Mouse (Mus musculus): Measurements from ENCODE around the gene Far1. TPM values are rescaled to one million over a fixed set of nuclear protein-coding genes. Genes with fewer than 3 reads are reported as not detected.

Far1 gene
- polyA plus RNA-seq, 1 experiment from 2014 or later: 52.1 TPM

DNA sequence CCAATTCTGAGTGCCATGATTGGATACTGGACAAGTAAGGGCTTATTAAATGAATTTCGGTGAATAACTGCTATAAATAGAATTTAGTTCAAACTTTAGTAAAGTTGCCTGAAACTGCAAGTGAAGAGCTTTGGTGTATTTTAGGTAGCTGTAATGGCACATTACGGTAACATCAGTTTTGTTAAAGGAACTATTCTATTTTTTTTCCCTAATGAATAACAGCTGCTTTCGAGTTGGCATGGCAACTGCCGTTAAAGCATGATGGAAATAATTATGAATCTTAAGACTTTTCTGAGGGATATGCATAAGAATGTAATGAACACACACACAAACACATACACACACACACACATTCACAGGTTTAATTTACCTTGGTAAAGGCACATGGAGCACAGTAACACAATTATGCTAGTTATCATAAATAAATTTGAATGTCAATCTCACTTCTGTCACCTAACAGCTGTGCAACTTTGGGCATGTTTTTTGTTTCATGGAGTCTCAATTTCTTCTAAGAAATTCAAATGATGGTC lies 8.1 kb upstream of the Far1 start:
- Histone ChIP-seq H3K4me3 (ENCODE audit: low read depth, low read length) (no peak overlapping the region), H3K27ac (ENCODE audit: low read depth, low read length) (no peak overlapping the region), H3K9ac (ENCODE audit: low read depth, low read length) (no peak overlapping the region), H3K9me3 (replicated peaks; ENCODE audit: control insufficient read depth, low read length) (no peaks in the 10 kb centered on the region), H3K36me3 (ENCODE audit: control insufficient read depth, insufficient read depth, low read length) (no peaks in the 10 kb centered on the region), H3K4me1 (ENCODE audit: control insufficient read depth, insufficient read depth, low read length) (no peaks in the 10 kb centered on the region), H3K27me3 (ENCODE audit: control insufficient read depth, insufficient read depth, low read length) (no peaks in the 10 kb centered on the region), H3K4me2 (no peak overlapping the region)
- 83% methylated on average over 4 of the region's 4 CpGs for WGBS (ENCODE audit: insufficient replicate concordance)
- ATAC-seq (replicated peaks; ENCODE audit: insufficient number of reproducible peaks, low FRiP score, low TSS enrichment): no peak

DNA sequence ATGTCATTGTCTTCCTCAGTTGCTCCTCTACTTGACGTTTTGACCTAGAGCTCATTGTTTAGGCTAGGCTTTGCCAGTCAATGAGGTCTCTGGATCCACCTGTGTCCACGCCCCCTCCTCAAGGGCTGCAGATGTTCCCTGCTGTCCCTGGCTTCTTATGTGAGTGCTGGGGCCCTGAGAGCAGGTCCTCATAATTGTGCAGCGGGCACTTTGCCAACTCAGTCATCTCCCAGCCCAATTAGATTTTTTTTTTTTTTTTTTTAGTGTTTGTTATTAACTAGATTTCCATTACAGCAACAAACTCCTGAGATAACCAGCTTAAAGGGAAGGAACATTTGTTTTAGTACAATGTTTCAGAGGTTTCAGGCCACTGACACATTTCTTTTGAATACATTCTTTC lies 5.8 kb upstream of the Far1 start:
- Histone ChIP-seq H3K27ac (ENCODE audit: low read depth, low read length) (no peak overlapping the region), H3K27me3 (ENCODE audit: control insufficient read depth, insufficient read depth, low read length) (no peaks in the 10 kb centered on the region), H3K36me3 (ENCODE audit: control insufficient read depth, insufficient read depth, low read length) (no peaks in the 10 kb centered on the region), H3K4me1 (ENCODE audit: control insufficient read depth, insufficient read depth, low read length) (0 out of 2 replicates have a peak, but pooled peaks cover 3% of the 10 kb centered on the region), H3K4me2 (no peak overlapping the region), H3K9me3 (replicated peaks; ENCODE audit: control insufficient read depth, low read length) (no peaks in the 10 kb centered on the region), H3K9ac (ENCODE audit: low read depth, low read length) (no peak overlapping the region), H3K4me3 (ENCODE audit: low read depth, low read length) (no peak overlapping the region)
- no peak for ATAC-seq (replicated peaks; ENCODE audit: insufficient number of reproducible peaks, low FRiP score, low TSS enrichment)
- WGBS (ENCODE audit: insufficient replicate concordance): 53% methylated on average over 3 of the region's 3 CpGs

DNA sequence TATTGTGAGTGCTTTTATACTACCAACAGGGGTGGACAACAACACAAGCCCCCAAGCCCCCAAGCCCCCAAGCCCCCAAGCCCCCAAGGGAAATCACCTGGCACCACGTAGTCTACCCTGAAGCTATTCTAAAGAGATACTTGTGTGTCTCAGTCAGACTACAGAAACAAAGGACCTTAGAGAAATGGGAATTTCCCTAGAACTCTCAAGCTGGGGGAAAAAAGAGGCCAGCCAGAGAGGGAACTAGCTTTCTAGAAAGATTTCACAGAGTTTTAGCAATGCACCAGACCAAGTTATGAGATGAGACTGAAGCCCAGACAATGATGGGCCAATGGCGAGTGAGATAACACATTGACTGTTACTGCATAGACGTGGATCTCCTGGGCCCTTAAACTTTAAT lies 2.2 kb upstream of the Far1 start:
- no peak for ATAC-seq (replicated peaks; ENCODE audit: insufficient number of reproducible peaks, low FRiP score, low TSS enrichment)
- WGBS (ENCODE audit: insufficient replicate concordance): 70% methylated on average over 3 of the region's 3 CpGs

GRCm38 (mm10) chr7:113512527-113513285 lies 928 bp upstream of the Far1 start:
- peak overlapping the region; percentile 50 for H3K27ac ChIP-seq (ENCODE audit: low read depth, low read length)
- H3K27me3 ChIP-seq (ENCODE audit: control insufficient read depth, insufficient read depth, low read length): no peaks in the 10 kb centered on the region
- H3K36me3 ChIP-seq (ENCODE audit: control insufficient read depth, insufficient read depth, low read length): no peaks in the 10 kb centered on the region
- peak overlapping the region; percentile 88 for H3K9ac ChIP-seq (ENCODE audit: low read depth, low read length)
- H3K9me3 ChIP-seq (replicated peaks; ENCODE audit: control insufficient read depth, low read length): no peaks in the 10 kb centered on the region
- WGBS (ENCODE audit: insufficient replicate concordance): 11% methylated on average over 20 of the region's 20 CpGs
- H3K4me2 ChIP-seq: peak overlapping the region; percentile 95
- ATAC-seq (replicated peaks; ENCODE audit: insufficient number of reproducible peaks, low FRiP score, low TSS enrichment): no peak; the same call in 1 of the 2 replicates
- H3K4me1 ChIP-seq (ENCODE audit: control insufficient read depth, insufficient read depth, low read length): peaks cover 10% of the 10 kb centered on the region; the same call in 1 of the 2 replicates
- H3K4me3 ChIP-seq (ENCODE audit: low read depth, low read length): peak overlapping the region; percentile 99

More for the DNA sequence above, 2.2 kb upstream of the Far1 start:
- Histone ChIP-seq H3K4me1 (ENCODE audit: control insufficient read depth, insufficient read depth, low read length) (peaks cover 10% of the 10 kb centered on the region; the same call in 1 of the 2 replicates), H3K36me3 (ENCODE audit: control insufficient read depth, insufficient read depth, low read length) (no peaks in the 10 kb centered on the region), H3K4me2 (no peak overlapping the region), H3K9me3 (replicated peaks; ENCODE audit: control insufficient read depth, low read length) (no peaks in the 10 kb centered on the region), H3K9ac (ENCODE audit: low read depth, low read length) (no peak overlapping the region), H3K27ac (ENCODE audit: low read depth, low read length) (no peak overlapping the region), H3K4me3 (ENCODE audit: low read depth, low read length) (no peak overlapping the region), H3K27me3 (ENCODE audit: control insufficient read depth, insufficient read depth, low read length) (no peaks in the 10 kb centered on the region)

DNA sequence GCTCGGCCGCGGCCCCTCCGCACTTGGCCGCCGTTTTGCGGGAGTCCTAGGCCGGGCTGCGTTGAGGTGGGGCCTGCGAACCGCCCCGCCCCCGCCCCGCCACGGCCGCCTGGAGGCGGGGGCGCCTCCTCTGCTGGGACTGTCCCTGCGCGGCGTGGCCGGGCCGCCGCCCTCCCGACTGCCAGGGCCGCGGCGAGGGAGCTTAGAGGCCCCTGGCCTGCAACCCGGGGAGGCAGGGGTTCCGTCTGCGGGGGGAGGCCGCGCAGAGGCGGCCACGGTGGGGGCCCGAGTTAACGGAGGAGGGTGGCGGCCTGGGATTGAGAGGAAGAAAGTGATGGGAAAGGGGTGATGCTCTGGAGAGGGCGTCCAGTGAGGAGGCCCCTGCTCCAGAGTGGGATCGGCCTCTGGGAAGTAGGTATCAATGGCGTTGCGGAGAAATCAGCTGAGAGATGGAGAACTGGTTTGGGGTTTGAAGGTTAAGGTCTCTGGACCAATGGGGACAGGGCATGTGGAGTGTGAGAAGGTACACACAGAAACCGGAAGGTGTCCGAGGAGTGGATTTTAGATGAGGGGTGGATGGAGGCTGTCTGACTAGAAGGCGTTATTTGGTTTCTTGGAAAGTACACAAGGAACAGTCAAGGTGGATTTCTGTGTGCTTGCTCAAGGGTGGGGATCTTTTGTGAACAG lies 472 bp downstream of the Far1 start:
- peak overlapping the region; percentile 97 for H3K9ac ChIP-seq (ENCODE audit: low read depth, low read length)
- no peaks in the 10 kb centered on the region for H3K27me3 ChIP-seq (ENCODE audit: control insufficient read depth, insufficient read depth, low read length)
- no peaks in the 10 kb centered on the region for H3K9me3 ChIP-seq (replicated peaks; ENCODE audit: control insufficient read depth, low read length)
- H3K36me3 ChIP-seq (ENCODE audit: control insufficient read depth, insufficient read depth, low read length): no peaks in the 10 kb centered on the region
- peaks cover 10% of the 10 kb centered on the region; the same call in 1 of the 2 replicates for H3K4me1 ChIP-seq (ENCODE audit: control insufficient read depth, insufficient read depth, low read length)
- peak overlapping the region; percentile 81 for H3K27ac ChIP-seq (ENCODE audit: low read depth, low read length)
- peak overlapping the region; percentile 99 for H3K4me3 ChIP-seq (ENCODE audit: low read depth, low read length)
- under 1% methylated on average over 42 of the region's 45 CpGs for WGBS (ENCODE audit: insufficient replicate concordance)
- peak overlapping the region; percentile 95 for H3K4me2 ChIP-seq
- ATAC-seq (replicated peaks; ENCODE audit: insufficient number of reproducible peaks, low FRiP score, low TSS enrichment): peak; percentile 85

DNA sequence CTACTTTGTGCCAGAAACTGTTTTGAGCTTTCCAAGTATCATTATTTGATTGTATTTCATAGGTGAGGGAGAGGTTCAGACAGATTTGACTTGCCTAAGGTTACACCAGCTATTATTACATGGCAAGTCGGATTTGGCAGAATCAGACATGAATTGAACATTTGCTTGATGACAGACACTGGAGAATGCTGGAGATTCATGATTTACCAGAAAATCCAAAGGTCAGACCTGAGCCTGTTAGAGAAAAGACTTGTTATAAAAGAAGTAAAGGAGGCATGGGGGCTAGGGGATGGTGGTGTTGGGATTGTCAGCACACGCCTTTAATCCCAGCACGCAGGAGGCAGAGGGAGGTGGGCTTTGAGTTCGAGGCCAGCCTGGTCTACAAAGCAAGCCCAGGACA lies 2.2 kb downstream of the Far1 start:
- H3K9me3 ChIP-seq (replicated peaks; ENCODE audit: control insufficient read depth, low read length): no peaks in the 10 kb centered on the region
- no peak overlapping the region for H3K9ac ChIP-seq (ENCODE audit: low read depth, low read length)
- peaks cover 10% of the 10 kb centered on the region; the same call in 1 of the 2 replicates for H3K4me1 ChIP-seq (ENCODE audit: control insufficient read depth, insufficient read depth, low read length)
- WGBS (ENCODE audit: insufficient replicate concordance): 90% methylated on average over 4 of the region's 4 CpGs
- no peak overlapping the region for H3K4me2 ChIP-seq
- H3K27me3 ChIP-seq (ENCODE audit: control insufficient read depth, insufficient read depth, low read length): no peaks in the 10 kb centered on the region
- H3K36me3 ChIP-seq (ENCODE audit: control insufficient read depth, insufficient read depth, low read length): no peaks in the 10 kb centered on the region
- no peak overlapping the region for H3K27ac ChIP-seq (ENCODE audit: low read depth, low read length)
- H3K4me3 ChIP-seq (ENCODE audit: low read depth, low read length): no peak overlapping the region
- ATAC-seq (replicated peaks; ENCODE audit: insufficient number of reproducible peaks, low FRiP score, low TSS enrichment): no peak

- no peaks in the 10 kb centered on the region for H3K27me3 ChIP-seq (ENCODE audit: control insufficient read depth, insufficient read depth, low read length)
- H3K9ac ChIP-seq (ENCODE audit: low read depth, low read length): no peak overlapping the region
- ATAC-seq (replicated peaks; ENCODE audit: insufficient number of reproducible peaks, low FRiP score, low TSS enrichment): no peak
- no peak overlapping the region for H3K27ac ChIP-seq (ENCODE audit: low read depth, low read length)
- peaks cover 8% of the 10 kb centered on the region; the same call in 1 of the 2 replicates for H3K4me1 ChIP-seq (ENCODE audit: control insufficient read depth, insufficient read depth, low read length)
- H3K36me3 ChIP-seq (ENCODE audit: control insufficient read depth, insufficient read depth, low read length): no peaks in the 10 kb centered on the region
- 78% methylated on average over 3 of the region's 3 CpGs for WGBS (ENCODE audit: insufficient replicate concordance)
- H3K4me2 ChIP-seq: no peak overlapping the region
- H3K4me3 ChIP-seq (ENCODE audit: low read depth, low read length): no peak overlapping the region
- no peaks in the 10 kb centered on the region for H3K9me3 ChIP-seq (replicated peaks; ENCODE audit: control insufficient read depth, low read length)
Observed at GRCm38 (mm10) chr7:113518419-113518818, 4.8 kb downstream of the Far1 start.

DNA sequence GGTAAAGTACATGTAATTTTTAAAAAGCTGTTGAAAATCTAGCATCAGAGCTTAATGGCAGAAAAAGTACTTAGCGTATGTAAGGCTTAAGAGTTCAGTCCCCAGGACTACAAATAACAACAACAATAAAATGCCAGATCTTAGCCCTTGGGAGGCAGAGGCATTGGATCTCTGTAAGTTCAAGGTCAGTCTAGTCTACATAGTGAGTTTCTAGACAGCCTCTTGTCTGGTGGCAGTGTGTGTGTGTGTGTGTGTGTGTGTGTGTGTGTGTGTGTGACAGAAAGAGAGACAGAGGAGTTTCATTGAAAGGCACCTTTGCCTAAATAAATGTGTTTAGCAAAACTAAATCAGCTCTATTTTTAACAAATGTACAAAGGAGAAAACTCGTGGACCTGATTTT lies 5.3 kb downstream of the Far1 start:
- 83% methylated on average over 2 of the region's 2 CpGs for WGBS (ENCODE audit: insufficient replicate concordance)
- no peak for ATAC-seq (replicated peaks; ENCODE audit: insufficient number of reproducible peaks, low FRiP score, low TSS enrichment)
- Histone ChIP-seq H3K27me3 (ENCODE audit: control insufficient read depth, insufficient read depth, low read length) (no peaks in the 10 kb centered on the region), H3K27ac (ENCODE audit: low read depth, low read length) (no peak overlapping the region), H3K4me1 (ENCODE audit: control insufficient read depth, insufficient read depth, low read length) (peaks cover 8% of the 10 kb centered on the region; the same call in 1 of the 2 replicates), H3K9me3 (replicated peaks; ENCODE audit: control insufficient read depth, low read length) (no peaks in the 10 kb centered on the region), H3K36me3 (ENCODE audit: control insufficient read depth, insufficient read depth, low read length) (no peaks in the 10 kb centered on the region), H3K4me3 (ENCODE audit: low read depth, low read length) (no peak overlapping the region), H3K4me2 (no peak overlapping the region), H3K9ac (ENCODE audit: low read depth, low read length) (no peak overlapping the region)
